Mouse (Mus musculus): Measurements from ENCODE around the gene Mettl18. TPM values are rescaled to one million over a fixed set of nuclear protein-coding genes. Genes with fewer than 3 reads are reported as not detected.
"Not testable (repeated sequence)": the region's sequence is repeated elsewhere in the genome, so short reads cannot be mapped to it uniquely, and the experiment has no call there.

Gene Mettl18
- polyA plus RNA-seq, 1 experiment from 2014 or later = 2.1 TPM

DNA sequence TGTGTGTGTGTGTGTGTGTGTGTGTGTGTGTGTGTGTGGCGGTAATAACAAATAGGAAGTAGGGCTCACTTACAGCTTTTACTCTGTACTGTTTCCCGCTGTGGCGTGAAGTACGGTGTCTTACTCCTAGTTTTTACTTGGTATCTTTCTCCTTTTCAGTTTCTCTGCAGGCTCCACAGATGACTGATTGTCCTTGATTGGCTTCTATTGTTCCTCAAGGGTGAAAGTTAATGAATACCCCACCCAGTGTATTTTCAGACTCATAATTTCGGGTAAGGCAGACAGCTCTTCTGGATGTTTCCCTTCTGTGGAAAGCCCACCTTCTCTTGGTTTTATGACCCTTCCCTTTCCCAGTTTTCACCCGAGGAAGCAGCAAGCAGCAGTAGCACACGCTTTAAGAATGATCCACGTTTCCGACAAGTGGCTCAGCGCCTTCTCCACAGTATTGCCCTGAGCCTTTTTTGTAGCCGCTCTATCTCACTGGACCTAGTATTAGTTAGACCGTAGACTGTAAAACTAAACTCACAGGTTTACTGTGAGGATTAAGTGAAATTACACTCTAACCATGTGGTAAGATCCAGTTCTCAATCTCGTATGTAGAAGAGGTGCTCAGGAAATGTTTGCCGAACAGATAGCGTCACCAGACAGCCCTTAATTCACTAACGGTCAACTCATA lies 23.7 kb downstream of the Mettl18 start:
- Histone ChIP-seq H3K36me3 (ENCODE audit: inconsistent target) (no peaks in the 10 kb centered on the region), H3K79me2 (ENCODE audit: inconsistent target) (no peaks in the 10 kb centered on the region), H3K27ac (no peak overlapping the region), H3K4me3 (ENCODE audit: inconsistent target) (no peak overlapping the region)
- WGBS (ENCODE audit: missing documents) = 91% methylated on average over 15 of the region's 16 CpGs

DNA sequence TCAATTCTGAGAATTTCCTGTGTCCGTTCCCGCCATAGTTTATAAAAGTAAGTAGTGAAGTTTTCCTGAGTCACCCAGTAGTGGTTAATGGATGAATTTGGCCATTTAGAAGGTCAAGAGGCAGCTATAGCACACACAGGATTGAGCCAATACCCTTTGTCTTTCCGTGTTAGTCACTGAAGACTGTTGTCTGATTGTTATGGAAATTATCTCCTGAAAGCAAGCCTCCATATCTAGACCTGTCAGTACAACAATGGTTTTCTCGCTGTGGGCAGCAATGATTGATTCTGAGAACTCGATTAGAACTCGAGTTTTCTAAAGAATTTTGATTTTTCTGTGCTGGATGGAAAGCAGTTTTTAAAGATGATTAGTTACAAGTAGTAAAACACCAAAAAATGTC lies 25.1 kb downstream of the Mettl18 start:
- H3K79me2 ChIP-seq (ENCODE audit: inconsistent target) = no peaks in the 10 kb centered on the region
- WGBS (ENCODE audit: missing documents) = 92% methylated on average over 6 of the region's 6 CpGs
- no peak overlapping the region for H3K27ac ChIP-seq
- H3K36me3 ChIP-seq (ENCODE audit: inconsistent target) = no peaks in the 10 kb centered on the region
- H3K4me3 ChIP-seq (ENCODE audit: inconsistent target) = no peak overlapping the region

DNA sequence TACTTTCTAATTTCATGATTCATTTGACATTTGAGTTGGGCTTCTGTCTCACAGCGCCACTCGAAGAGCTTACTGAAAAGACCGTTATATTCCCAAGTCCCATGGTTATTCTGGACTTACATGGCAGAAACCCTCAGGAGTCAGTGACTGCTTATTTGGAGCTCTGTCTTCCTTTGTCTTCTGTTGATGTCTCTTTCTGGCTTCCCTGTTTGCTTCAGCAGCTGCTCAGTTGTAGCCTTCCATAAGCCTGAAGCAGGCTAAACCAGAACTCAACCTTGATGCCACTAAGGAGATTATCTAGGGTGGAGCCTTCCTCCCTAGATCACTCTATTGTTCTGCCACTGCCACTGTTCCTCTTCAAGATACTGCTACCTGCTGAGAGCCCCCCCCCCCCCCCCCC lies 26.1 kb downstream of the Mettl18 start:
- 98% methylated on average over 3 of the region's 3 CpGs for WGBS (ENCODE audit: missing documents)
- H3K27ac ChIP-seq; H3K79me2 ChIP-seq (ENCODE audit: inconsistent target); H3K36me3 ChIP-seq (ENCODE audit: inconsistent target); H3K4me3 ChIP-seq (ENCODE audit: inconsistent target): not testable (repeated sequence)

DNA sequence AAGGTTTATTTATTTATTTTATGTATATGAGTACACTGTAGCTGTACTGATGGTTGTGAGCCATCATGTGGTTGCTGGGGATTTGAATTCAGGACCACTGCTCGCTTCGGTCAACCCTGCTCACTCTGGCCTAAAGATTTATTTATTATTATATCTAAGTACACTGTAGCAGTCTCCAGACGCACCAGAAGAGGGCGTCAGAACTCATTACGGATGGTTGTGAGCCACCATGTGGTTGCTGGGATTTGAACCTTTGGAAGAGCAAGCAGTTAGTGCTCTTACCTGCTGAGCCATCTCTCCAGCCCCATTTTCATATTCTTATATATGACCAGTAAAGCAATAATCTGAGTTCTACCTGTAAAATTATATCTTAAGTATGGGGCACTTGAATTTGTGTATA lies 27.4 kb downstream of the Mettl18 start:
- H3K36me3 ChIP-seq (ENCODE audit: inconsistent target); H3K79me2 ChIP-seq (ENCODE audit: inconsistent target); H3K4me3 ChIP-seq (ENCODE audit: inconsistent target); H3K27ac ChIP-seq: not testable (repeated sequence)
- WGBS (ENCODE audit: missing documents) = 79% methylated on average over 5 of the region's 5 CpGs

DNA sequence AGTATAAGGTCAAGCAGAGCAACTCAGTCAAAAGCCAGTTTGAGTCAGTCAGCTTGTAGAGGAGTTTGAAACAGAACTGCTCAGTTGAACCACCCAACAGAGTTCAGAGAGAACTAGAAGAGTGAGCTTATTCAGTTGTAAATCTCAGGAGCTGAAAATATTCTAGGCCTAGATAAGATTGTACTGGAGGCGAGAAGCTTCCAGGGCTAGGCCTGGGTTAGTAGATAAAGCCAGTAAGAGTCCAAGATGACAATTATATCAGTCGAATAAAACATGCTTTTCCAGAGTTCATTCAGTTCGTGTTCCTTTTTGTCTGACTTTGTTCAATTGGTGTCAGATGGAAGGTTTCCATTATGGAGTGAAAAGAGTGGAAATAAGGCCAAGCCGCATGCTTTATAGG lies 31.0 kb downstream of the Mettl18 start:
- 98% methylated on average over 4 of the region's 4 CpGs for WGBS (ENCODE audit: missing documents)
- H3K4me3 ChIP-seq (ENCODE audit: inconsistent target) = no peak overlapping the region
- H3K79me2 ChIP-seq (ENCODE audit: inconsistent target) = no peaks in the 10 kb centered on the region
- no peaks in the 10 kb centered on the region for H3K36me3 ChIP-seq (ENCODE audit: inconsistent target)
- H3K27ac ChIP-seq = no peak overlapping the region

DNA sequence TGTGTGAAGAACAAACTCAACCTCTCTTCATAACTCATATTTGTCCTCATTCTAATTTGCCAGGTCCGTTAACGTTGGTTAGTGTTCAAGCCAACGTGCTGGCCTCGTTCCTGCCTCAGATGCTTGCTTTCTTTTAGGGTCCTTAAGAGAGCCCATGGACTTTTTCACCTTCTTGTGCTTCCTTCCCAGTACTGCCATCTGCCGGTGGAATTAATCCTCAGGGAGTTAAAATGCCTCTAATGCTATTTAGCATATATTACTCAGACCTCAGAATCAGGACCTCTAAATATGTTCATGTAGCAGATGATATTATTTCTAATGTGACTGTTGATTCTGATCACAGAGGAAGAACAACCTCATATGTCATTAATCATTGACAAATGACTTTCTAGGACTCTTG lies 32.7 kb downstream of the Mettl18 start:
- 81% methylated on average over 5 of the region's 5 CpGs for WGBS (ENCODE audit: missing documents)
- Histone ChIP-seq H3K79me2 (ENCODE audit: inconsistent target) (no peaks in the 10 kb centered on the region), H3K36me3 (ENCODE audit: inconsistent target) (no peaks in the 10 kb centered on the region), H3K27ac (no peak overlapping the region), H3K4me3 (ENCODE audit: inconsistent target) (no peak overlapping the region)

DNA sequence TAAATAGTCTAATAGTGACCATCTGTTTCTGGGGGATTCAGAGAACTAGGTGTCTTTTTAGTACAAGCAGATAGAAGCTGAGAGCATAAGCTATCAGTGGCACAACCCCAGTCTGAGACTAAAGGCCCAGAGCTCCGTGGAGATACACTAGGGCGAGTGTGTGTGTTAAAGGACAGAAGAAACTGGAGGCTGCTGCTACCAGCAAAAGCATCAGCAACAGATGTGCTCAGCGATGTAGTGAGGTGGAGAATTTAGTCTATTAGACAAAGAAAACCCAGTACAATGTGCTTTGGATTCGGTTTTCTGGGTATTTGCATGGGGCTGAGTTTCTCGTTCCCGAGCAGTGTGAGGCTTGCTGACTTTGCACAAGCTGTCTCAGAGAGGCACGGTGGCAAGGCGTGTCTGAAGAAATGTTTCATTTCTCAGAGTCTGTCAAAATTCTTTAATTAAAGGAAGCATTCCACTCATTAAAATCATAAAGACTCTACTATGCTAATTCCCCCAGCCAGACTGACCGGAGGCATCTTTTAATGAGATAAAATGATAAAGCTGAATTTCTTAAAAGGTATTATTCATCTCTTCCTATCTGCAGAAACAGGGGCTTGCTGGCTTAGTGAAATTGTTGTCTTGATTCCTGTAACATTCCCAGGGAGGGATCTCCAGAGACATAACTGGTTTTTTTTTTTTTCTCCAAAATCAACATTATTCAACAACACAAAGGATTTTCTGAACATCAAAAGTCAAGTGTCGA lies 45.9 kb downstream of the Mettl18 start:
- H3K27ac ChIP-seq = no peak overlapping the region
- WGBS (ENCODE audit: missing documents) = 91% methylated on average over 10 of the region's 10 CpGs
- H3K79me2 ChIP-seq (ENCODE audit: inconsistent target) = no peaks in the 10 kb centered on the region
- H3K4me3 ChIP-seq (ENCODE audit: inconsistent target) = no peak overlapping the region
- no peaks in the 10 kb centered on the region for H3K36me3 ChIP-seq (ENCODE audit: inconsistent target)

DNA sequence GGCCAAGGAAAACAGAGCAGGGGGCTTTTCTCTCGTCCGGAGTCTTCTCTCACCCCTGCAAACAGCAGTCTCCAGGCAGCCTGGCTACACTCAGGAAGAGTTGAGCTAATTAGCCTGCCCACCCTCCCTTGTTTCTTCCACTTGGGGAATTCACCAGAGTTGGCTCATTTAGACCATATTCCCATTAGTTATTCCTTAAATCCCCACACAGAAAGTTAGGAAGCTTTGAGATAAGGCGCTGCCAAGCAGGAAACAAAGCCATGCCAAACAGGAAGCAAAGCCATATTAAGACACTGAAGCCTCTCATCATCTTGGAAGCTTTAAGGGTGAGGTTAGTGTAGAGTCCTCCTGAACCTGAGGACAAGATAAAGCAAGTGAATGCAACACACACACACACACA lies 48.9 kb downstream of the Mettl18 start:
- no peak overlapping the region for H3K27ac ChIP-seq
- no peak overlapping the region for H3K4me3 ChIP-seq (ENCODE audit: inconsistent target)
- 95% methylated on average over 3 of the region's 3 CpGs for WGBS (ENCODE audit: missing documents)
- H3K36me3 ChIP-seq (ENCODE audit: inconsistent target) = no peaks in the 10 kb centered on the region
- H3K79me2 ChIP-seq (ENCODE audit: inconsistent target) = no peaks in the 10 kb centered on the region

Other genes starting within 250 kb of the Mettl18 start
- gene Kifap3, start 215.3 kb upstream of the Mettl18 start, polyA plus RNA-seq (2018) = 11.3 to 16.0 TPM (median 11.6 TPM) in 3 replicates
- 14.2 to 17.7 TPM (median 16.2 TPM) in 3 replicates for gene Scyl3, start 65.8 kb upstream of the Mettl18 start, polyA plus RNA-seq (2018)
- gene BC055324, start 93 bp upstream of the Mettl18 start, polyA plus RNA-seq (2018) = 0.76 to 4.4 TPM (median 0.87 TPM) in 3 replicates
- gene Sele, start 53.3 kb downstream of the Mettl18 start, polyA plus RNA-seq (2018) = 0.09 TPM in 1 of 3 replicates, not detected in the others
- 0.93 to 3.3 TPM (median 2.5 TPM) in 3 replicates for gene Sell, start 67.1 kb downstream of the Mettl18 start, polyA plus RNA-seq (2018)
- gene Selp, start 120.4 kb downstream of the Mettl18 start, polyA plus RNA-seq (2018) = 0.11 to 0.69 TPM (median 0.25 TPM) in 3 replicates
- 0.12 to 0.55 TPM (median 0.23 TPM) in 3 replicates for gene F5, start 156.9 kb downstream of the Mettl18 start, polyA plus RNA-seq (2018)

Data from macrophage (primary cell).